Mouse (Mus musculus) forebrain, postnatal 0 days (tissue): ENCODE data around the gene Gm28845. TPM values are rescaled to one million over a fixed set of nuclear protein-coding genes. Genes with fewer than 3 reads are reported as not detected.

Source experiments
- ATAC-seq: fragments of 200-750 bp; cut with Nextera tagmentation; 2 replicates; pipeline ENCODE4 v1.8.0; 2017; ENCODE audit warnings: mild to moderate bottlenecking, moderate library complexity
- DNase-seq: peaks from one replicate; pipeline ENCODE4 v3.0.0-alpha.2; 2015
- H3K27ac ChIP-seq: fragments of 300-500 bp; sonication (generic); 2 replicates; pipeline ENCODE4 v1.5.1; 2014; ENCODE audit warnings: low read depth, mild to moderate bottlenecking, antibody characterized with exemption, low read length, moderate library complexity, mixed read lengths
- H3K27me3 ChIP-seq: fragments of 300-500 bp; sonication (generic); 2 replicates; pipeline ENCODE4 v1.6.1; 2014; ENCODE audit warnings: mild to moderate bottlenecking, low read length, mixed read lengths; ENCODE audit not compliant: insufficient read depth
- H3K36me3 ChIP-seq: fragments of 300-500 bp; sonication (generic); 2 replicates; pipeline ENCODE4 v1.6.1; 2014; ENCODE audit warnings: mild to moderate bottlenecking, moderate library complexity; ENCODE audit not compliant: insufficient read depth
- H3K4me1 ChIP-seq: fragments of 300-500 bp; sonication (generic); 2 replicates; pipeline ENCODE4 v1.6.1; 2014; ENCODE audit warnings: antibody characterized with exemption; ENCODE audit not compliant: insufficient read depth
- H3K4me2 ChIP-seq: fragments of 300-500 bp; sonication (generic); 2 replicates; pipeline ENCODE4 v1.6.1; 2014; ENCODE audit warnings: low read depth, mild to moderate bottlenecking, moderate library complexity
- H3K4me3 ChIP-seq: fragments of 300-500 bp; sonication (generic); 2 replicates; pipeline ENCODE4 v1.5.1; 2014; ENCODE audit warnings: low read depth, low read length, mixed read lengths
- H3K9ac ChIP-seq: fragments of 300-500 bp; sonication (generic); 2 replicates; pipeline ENCODE4 v1.6.1; 2014; ENCODE audit warnings: mild to moderate bottlenecking
- H3K9me3 ChIP-seq: fragments of 300-500 bp; sonication (generic); 2 replicates; pipeline ENCODE4 v1.6.1; 2016; ENCODE audit warnings: low read length
- CTCF ChIP-seq: sonication (generic); IDR thresholded peaks from 2 replicates; pipeline ENCODE4 v1.5.1; 2016; ENCODE audit warnings: antibody characterized with exemption, control low read depth, low read depth
- WGBS: fragments of 180-500 bp; shearing (Covaris S2); extraction: QIAGEN DNeasy Blood & Tissue Kit; methylation state at CpG from one replicate; pipeline ENCODE4 v1.1.7; 2014; 5-methylcytosine and 5-hydroxymethylcytosine counted together
- polyA plus RNA-seq: library from polyadenylated mRNA; unstranded; fragments of >200 nt; fragmentation: Nextera tagmentation; extraction: Ambion mirVana; gene quantifications from 2 replicates; pipeline ENCODE4 v1.2.1, GENCODE M21; 2015
- total RNA-seq: library from RNA; depleted of rRNA; stranded (reverse); fragments of >200 nt; gene quantifications from 2 replicates; pipeline ENCODE4 v1.2.3, GENCODE M21; 2014

Gene Gm28845
- total and polyA plus RNA-seq, 2 experiments from 2014 or later, result not detected

- Histone ChIP-seq H3K4me3 (no peak overlapping the region), H3K9me3 (no peaks in the 10 kb centered on the region), H3K4me2 (no peak overlapping the region), H3K4me1 (no peaks in the 10 kb centered on the region), H3K27ac (no peak overlapping the region), H3K36me3 (no peaks in the 10 kb centered on the region), H3K9ac (no peak overlapping the region), H3K27me3 (no peaks in the 10 kb centered on the region)
- no peak for ATAC-seq
- no peak for TF ChIP-seq CTCF
- no peak for DNase-seq
- WGBS, result 75% methylated on average over 2 of the region's 2 CpGs
Observed at GRCm38 (mm10) chr1:65146601-65147000, 27.2 kb upstream of the Gm28845 start.

- H3K4me3 ChIP-seq, result no peak overlapping the region
- WGBS, result 91% methylated on average over 2 of the region's 2 CpGs
Observed at GRCm38 (mm10) chr1:65144783-65145182, 25.4 kb upstream of the Gm28845 start.

GRCm38 (mm10) chr1:65137560-65137959 lies 18.2 kb upstream of the Gm28845 start:
- TF ChIP-seq CTCF, result no peak
- WGBS, result 90% methylated on average over 6 of the region's 6 CpGs
- no peak overlapping the region for H3K27ac ChIP-seq
- H3K4me1 ChIP-seq, result no peaks in the 10 kb centered on the region
- H3K9ac ChIP-seq, result no peak overlapping the region
- ATAC-seq (no peak), DNase-seq (no peak)
- no peak overlapping the region for H3K4me2 ChIP-seq
- no peak overlapping the region for H3K4me3 ChIP-seq
- H3K36me3 ChIP-seq, result no peaks in the 10 kb centered on the region
- H3K27me3 ChIP-seq, result no peaks in the 10 kb centered on the region
- no peaks in the 10 kb centered on the region for H3K9me3 ChIP-seq

More at GRCm38 (mm10) chr1:65144783-65145182, 25.4 kb upstream of the Gm28845 start:
- Histone ChIP-seq H3K36me3 (no peaks in the 10 kb centered on the region), H3K9me3 (no peaks in the 10 kb centered on the region), H3K4me1 (no peaks in the 10 kb centered on the region), H3K4me2 (no peak overlapping the region), H3K27me3 (no peaks in the 10 kb centered on the region), H3K27ac (no peak overlapping the region), H3K9ac (no peak overlapping the region)
- ATAC-seq, result no peak
- no peak for TF ChIP-seq CTCF
- DNase-seq, result no peak

- TF ChIP-seq CTCF, result no peak
Observed at GRCm38 (mm10) chr1:65132833-65133232, 13.5 kb upstream of the Gm28845 start.

GRCm38 (mm10) chr1:65131671-65132070 lies 12.3 kb upstream of the Gm28845 start:
- no peak overlapping the region for H3K27ac ChIP-seq
- H3K36me3 ChIP-seq, result no peaks in the 10 kb centered on the region
- no peak for TF ChIP-seq CTCF
- no peaks in the 10 kb centered on the region for H3K9me3 ChIP-seq
- H3K9ac ChIP-seq, result no peak overlapping the region
- no peak overlapping the region for H3K4me3 ChIP-seq
- no peak overlapping the region for H3K4me2 ChIP-seq
- DNase-seq (no peak), ATAC-seq (no peak)
- 98% methylated on average over 1 of the region's 1 CpGs for WGBS
- no peaks in the 10 kb centered on the region for H3K27me3 ChIP-seq
- no peaks in the 10 kb centered on the region for H3K4me1 ChIP-seq

More at GRCm38 (mm10) chr1:65132833-65133232, 13.5 kb upstream of the Gm28845 start:
- H3K4me2 ChIP-seq, result no peak overlapping the region
- H3K27me3 ChIP-seq, result no peaks in the 10 kb centered on the region
- H3K4me3 ChIP-seq, result no peak overlapping the region
- no peaks in the 10 kb centered on the region for H3K9me3 ChIP-seq
- H3K9ac ChIP-seq, result no peak overlapping the region
- ATAC-seq, result no peak
- H3K27ac ChIP-seq, result no peak overlapping the region
- no peaks in the 10 kb centered on the region for H3K36me3 ChIP-seq
- no peaks in the 10 kb centered on the region for H3K4me1 ChIP-seq
- WGBS, result 79% methylated on average over 1 of the region's 1 CpGs
- DNase-seq, result no peak

- no peak for ATAC-seq
- DNase-seq, result no peak
Observed at GRCm38 (mm10) chr1:65130226-65130625, 10.9 kb upstream of the Gm28845 start.

GRCm38 (mm10) chr1:65129634-65130180 lies 10.3 kb upstream of the Gm28845 start:
- WGBS, result 68% methylated on average over 3 of the region's 3 CpGs
- TF ChIP-seq CTCF, result no peak
- no peaks in the 10 kb centered on the region for H3K4me1 ChIP-seq
- no peak overlapping the region for H3K27ac ChIP-seq
- peak; percentile 37 for DNase-seq
- peak; percentile 43 for ATAC-seq
- H3K9me3 ChIP-seq, result no peaks in the 10 kb centered on the region
- no peaks in the 10 kb centered on the region for H3K27me3 ChIP-seq
- H3K36me3 ChIP-seq, result no peaks in the 10 kb centered on the region
- no peak overlapping the region for H3K4me2 ChIP-seq
- no peak overlapping the region for H3K4me3 ChIP-seq
- H3K9ac ChIP-seq, result no peak overlapping the region

More at GRCm38 (mm10) chr1:65130226-65130625, 10.9 kb upstream of the Gm28845 start:
- Histone ChIP-seq H3K4me1 (no peaks in the 10 kb centered on the region), H3K9ac (no peak overlapping the region), H3K4me2 (no peak overlapping the region), H3K9me3 (no peaks in the 10 kb centered on the region), H3K27ac (no peak overlapping the region), H3K27me3 (no peaks in the 10 kb centered on the region), H3K4me3 (no peak overlapping the region), H3K36me3 (no peaks in the 10 kb centered on the region)
- WGBS, result 74% methylated on average over 3 of the region's 3 CpGs
- TF ChIP-seq CTCF, result no peak
